Mouse (Mus musculus) midbrain, embryonic 14.5 days (tissue): ENCODE measurements at regions not wholly inside any gene's neighbourhood (a gene's known extent, or its start where the extent isn't known, plus 50 kb on each side); places are given as distances from the start of the nearest gene placed in this dataset.

Experiments
- ATAC-seq: fragments of 200-750 bp; cut with Nextera tagmentation; 2 replicates; pipeline ENCODE4 v1.8.0; 2017; ENCODE audit warnings: moderate number of reproducible peaks, moderate library complexity; ENCODE audit not compliant: low FRiP score, low TSS enrichment
- DNase-seq: peaks from one replicate; pipeline ENCODE4 v3.0.0-alpha.2; 2015
- H3K27ac ChIP-seq: fragments of 300-500 bp; sonication (generic); replicated peaks from 2 replicates; pipeline ENCODE4 v1.5.1; 2014; ENCODE audit warnings: mild to moderate bottlenecking, low read depth, low read length, moderate library complexity
- H3K27me3 ChIP-seq: fragments of 300-500 bp; sonication (generic); 2 replicates; pipeline ENCODE4 v1.6.1; 2014; ENCODE audit warnings: low read length, control low read depth, mixed read lengths; ENCODE audit not compliant: control insufficient read depth, insufficient read depth
- H3K36me3 ChIP-seq: fragments of 300-500 bp; sonication (generic); 2 replicates; pipeline ENCODE4 v1.6.1; 2014; ENCODE audit warnings: low read length, control low read depth; ENCODE audit not compliant: control insufficient read depth, insufficient read depth
- H3K4me1 ChIP-seq: fragments of 300-500 bp; sonication (generic); 2 replicates; pipeline ENCODE4 v1.6.1; 2014; ENCODE audit warnings: mild to moderate bottlenecking, antibody characterized with exemption, low read length, control low read depth; ENCODE audit not compliant: control insufficient read depth, insufficient read depth
- H3K4me2 ChIP-seq: fragments of 300-500 bp; sonication (generic); 2 replicates; pipeline ENCODE4 v1.6.1; 2014; ENCODE audit warnings: mild to moderate bottlenecking, low read length, moderate library complexity
- H3K4me3 ChIP-seq: fragments of 300-500 bp; sonication (generic); replicated peaks from 2 replicates; pipeline ENCODE4 v1.5.1; 2014; ENCODE audit warnings: low read depth, low read length
- H3K9ac ChIP-seq: fragments of 300-500 bp; sonication (generic); replicated peaks from 2 replicates; pipeline ENCODE4 v1.6.1; 2014; ENCODE audit warnings: mild to moderate bottlenecking, low read length, moderate library complexity
- H3K9me3 ChIP-seq: fragments of 300-500 bp; sonication (generic); 2 replicates; pipeline ENCODE4 v1.6.1; 2016; ENCODE audit warnings: low read length, control low read depth, mixed read lengths; ENCODE audit not compliant: control insufficient read depth
- WGBS: fragments of 180-500 bp; shearing (Covaris S2); extraction: QIAGEN DNeasy Blood & Tissue Kit; methylation state at CpG from one replicate; pipeline ENCODE4 v1.1.7; 2014; 5-methylcytosine and 5-hydroxymethylcytosine counted together

DNA sequence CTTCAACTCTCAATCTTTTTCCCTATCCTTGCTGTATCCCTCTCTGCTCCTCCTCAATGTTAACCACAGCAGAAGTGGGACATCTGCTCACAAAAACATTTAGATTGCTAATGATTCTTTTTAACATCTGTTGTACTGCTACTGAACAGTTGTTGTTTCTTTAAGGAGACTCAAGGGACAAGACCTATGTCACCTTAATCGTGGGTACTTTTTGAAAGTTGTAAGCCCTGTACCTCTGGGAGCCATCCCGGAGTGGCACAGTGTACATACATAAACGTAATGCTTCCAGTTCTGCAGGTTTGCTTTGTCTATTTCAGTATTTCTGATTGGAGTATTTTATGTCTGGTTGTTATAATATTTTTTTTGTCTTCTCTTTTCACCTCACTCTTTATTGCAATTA lies 740.5 kb upstream of the Foxg1 start:
- ATAC-seq (no peak), DNase-seq (peak; percentile 53)
- Histone ChIP-seq H3K9ac (no peak overlapping the region), H3K4me1 (peaks cover 4% of the 10 kb centered on the region; the same call in 1 of the 2 replicates), H3K9me3 (no peaks in the 10 kb centered on the region), H3K4me2 (no peak overlapping the region), H3K27ac (no peak overlapping the region), H3K36me3 (no peaks in the 10 kb centered on the region), H3K4me3 (no peak overlapping the region), H3K27me3 (no peaks in the 10 kb centered on the region)
- 50% methylated on average over 3 of the region's 3 CpGs for WGBS

GRCm38 (mm10) chr12:48645135-48645534 lies 737.3 kb upstream of the Foxg1 start:
- Histone ChIP-seq H3K27ac (peak overlapping the region; percentile 72), H3K9ac (no peak overlapping the region)
- WGBS: 28% methylated on average over 2 of the region's 2 CpGs

DNA sequence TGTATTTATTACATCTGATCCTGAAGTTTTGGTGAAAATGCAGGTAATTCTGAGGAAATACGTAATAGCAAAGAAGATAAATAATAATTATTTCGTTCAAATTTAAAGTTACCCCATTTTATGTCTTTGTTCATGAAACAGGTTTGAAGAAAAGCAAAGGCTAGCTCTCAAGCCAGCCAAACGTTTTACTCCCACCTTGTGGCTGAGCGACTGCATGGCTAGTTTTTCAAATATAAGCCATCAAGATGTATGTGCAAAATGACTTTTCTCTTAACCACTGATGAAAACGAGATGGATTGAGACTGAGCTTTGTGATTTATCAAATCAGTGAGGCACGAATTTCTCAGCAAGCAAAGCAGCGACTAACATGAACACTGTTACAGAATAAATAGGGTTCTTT lies 736.5 kb upstream of the Foxg1 start:
- Histone ChIP-seq H3K27ac (no peak overlapping the region; the same call in 1 of the 2 replicates), H3K9me3 (no peaks in the 10 kb centered on the region), H3K27me3 (no peaks in the 10 kb centered on the region), H3K36me3 (no peaks in the 10 kb centered on the region), H3K4me2 (no peak overlapping the region), H3K4me3 (no peak overlapping the region), H3K4me1 (peaks cover 4% of the 10 kb centered on the region; the same call in 1 of the 2 replicates), H3K9ac (no peak overlapping the region)
- ATAC-seq (no peak), DNase-seq (peak; percentile 85)
- WGBS: 47% methylated on average over 7 of the region's 7 CpGs

More at GRCm38 (mm10) chr12:48645135-48645534, 737.3 kb upstream of the Foxg1 start:
- peaks cover 4% of the 10 kb centered on the region; the same call in 1 of the 2 replicates for H3K4me1 ChIP-seq
- no peaks in the 10 kb centered on the region for H3K36me3 ChIP-seq
- no peaks in the 10 kb centered on the region for H3K27me3 ChIP-seq
- no peaks in the 10 kb centered on the region for H3K9me3 ChIP-seq
- H3K4me2 ChIP-seq: no peak overlapping the region
- peak; percentile 74 for DNase-seq
- ATAC-seq: peak; percentile 40; the same call in 1 of the 2 replicates
- H3K4me3 ChIP-seq: no peak overlapping the region

GRCm38 (mm10) chr12:48675176-48675575 lies 707.3 kb upstream of the Foxg1 start:
- no peak for ATAC-seq
- H3K4me1 ChIP-seq: no peaks in the 10 kb centered on the region
- H3K9me3 ChIP-seq: no peaks in the 10 kb centered on the region
- no peak overlapping the region for H3K27ac ChIP-seq
- no peak overlapping the region for H3K9ac ChIP-seq
- no peak overlapping the region for H3K4me2 ChIP-seq
- WGBS: 69% methylated on average over 2 of the region's 2 CpGs
- no peak overlapping the region for H3K4me3 ChIP-seq
- no peaks in the 10 kb centered on the region for H3K36me3 ChIP-seq
- H3K27me3 ChIP-seq: no peaks in the 10 kb centered on the region
- DNase-seq: no peak

DNA sequence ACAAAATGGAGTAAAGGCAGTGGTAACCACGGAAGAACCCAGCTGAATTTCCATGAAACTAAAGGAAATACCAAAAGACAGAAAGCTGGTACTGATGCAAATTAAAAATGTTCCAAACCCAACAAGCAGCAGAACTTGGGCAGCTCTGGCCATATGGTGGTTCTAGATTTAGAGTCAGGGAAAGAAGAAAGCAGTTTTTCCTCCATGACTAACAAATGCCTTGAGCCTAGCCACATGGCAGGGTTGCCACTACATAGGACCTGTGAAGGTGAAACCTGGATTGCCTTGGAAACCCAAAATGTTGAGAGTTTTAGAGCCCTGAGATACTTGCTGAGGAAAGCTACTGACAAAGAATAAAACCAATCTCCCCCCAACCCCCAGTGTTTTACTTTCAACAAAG lies 701.5 kb upstream of the Foxg1 start:
- ATAC-seq: no peak
- H3K9me3 ChIP-seq: no peaks in the 10 kb centered on the region
- H3K4me3 ChIP-seq: no peak overlapping the region
- H3K9ac ChIP-seq: no peak overlapping the region
- H3K36me3 ChIP-seq: no peaks in the 10 kb centered on the region
- DNase-seq: no peak
- H3K27me3 ChIP-seq: no peaks in the 10 kb centered on the region
- H3K4me2 ChIP-seq: no peak overlapping the region
- H3K27ac ChIP-seq: no peak overlapping the region
- 57% methylated on average over 1 of the region's 1 CpGs for WGBS
- no peaks in the 10 kb centered on the region for H3K4me1 ChIP-seq

- Histone ChIP-seq H3K4me3 (no peak overlapping the region), H3K4me1 (no peaks in the 10 kb centered on the region), H3K27me3 (no peaks in the 10 kb centered on the region), H3K9ac (no peak overlapping the region), H3K9me3 (no peaks in the 10 kb centered on the region), H3K36me3 (no peaks in the 10 kb centered on the region), H3K4me2 (no peak overlapping the region), H3K27ac (no peak overlapping the region)
- WGBS: 93% methylated on average over 1 of the region's 1 CpGs
- ATAC-seq: no peak
- DNase-seq: no peak
These were observed 676.5 kb upstream of the Foxg1 start for GRCm38 (mm10) chr12:48705963-48706362.

DNA sequence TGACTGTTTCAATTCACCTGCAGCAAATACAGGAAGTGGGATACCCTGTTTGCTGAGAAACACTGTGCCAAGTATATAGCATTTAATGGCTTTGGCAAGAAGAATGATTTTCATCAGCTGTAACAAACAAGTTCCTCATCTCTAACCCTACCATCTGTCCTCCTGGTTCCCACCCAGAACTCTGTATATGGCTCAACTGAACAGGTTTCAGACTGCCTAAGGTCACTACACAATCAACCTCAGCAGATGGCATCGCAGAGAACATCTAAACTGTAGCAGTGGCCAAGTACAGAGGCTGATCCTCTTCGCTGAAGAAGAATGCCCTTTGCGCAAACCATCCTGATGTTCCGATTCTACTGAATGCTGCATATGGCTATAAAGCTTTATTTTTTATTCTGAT lies 668.8 kb upstream of the Foxg1 start:
- no peak overlapping the region for H3K9ac ChIP-seq
- no peak overlapping the region for H3K27ac ChIP-seq
- no peaks in the 10 kb centered on the region for H3K9me3 ChIP-seq
- DNase-seq: peak; percentile 7
- no peak for ATAC-seq
- H3K4me3 ChIP-seq: no peak overlapping the region
- no peaks in the 10 kb centered on the region for H3K4me1 ChIP-seq
- H3K36me3 ChIP-seq: no peaks in the 10 kb centered on the region
- WGBS: 90% methylated on average over 4 of the region's 4 CpGs
- H3K4me2 ChIP-seq: no peak overlapping the region
- H3K27me3 ChIP-seq: no peaks in the 10 kb centered on the region

GRCm38 (mm10) chr12:48729851-48730250 lies 652.6 kb upstream of the Foxg1 start:
- Histone ChIP-seq H3K9ac (no peak overlapping the region), H3K27ac (0 out of 2 replicates have a peak overlapping the region, but pooled peaks have one; percentile 8), H3K4me2 (no peak overlapping the region), H3K4me1 (no peaks in the 10 kb centered on the region), H3K4me3 (no peak overlapping the region), H3K9me3 (no peaks in the 10 kb centered on the region), H3K27me3 (no peaks in the 10 kb centered on the region), H3K36me3 (no peaks in the 10 kb centered on the region)
- DNase-seq (peak; percentile 20), ATAC-seq (no peak)
- WGBS: 57% methylated on average over 4 of the region's 4 CpGs

GRCm38 (mm10) chr12:48758805-48759396 lies 623.6 kb upstream of the Foxg1 start:
- no peak for DNase-seq
- H3K4me2 ChIP-seq: no peak overlapping the region
- H3K27ac ChIP-seq: no peak overlapping the region
- no peaks in the 10 kb centered on the region for H3K36me3 ChIP-seq
- H3K4me1 ChIP-seq: no peaks in the 10 kb centered on the region
- no peak overlapping the region for H3K4me3 ChIP-seq
- WGBS: 70% methylated on average over 3 of the region's 3 CpGs
- no peaks in the 10 kb centered on the region for H3K27me3 ChIP-seq
- no peak for ATAC-seq
- no peaks in the 10 kb centered on the region for H3K9me3 ChIP-seq
- no peak overlapping the region for H3K9ac ChIP-seq
